Mouse (Mus musculus): Measurements from ENCODE around the gene Chd1l. TPM values are rescaled to one million over a fixed set of nuclear protein-coding genes. Genes with fewer than 3 reads are reported as not detected.

Chd1l gene
- polyA plus RNA-seq (2012; rRNA removed), result 3.9 and 5.0 TPM in 2 replicates

DNA sequence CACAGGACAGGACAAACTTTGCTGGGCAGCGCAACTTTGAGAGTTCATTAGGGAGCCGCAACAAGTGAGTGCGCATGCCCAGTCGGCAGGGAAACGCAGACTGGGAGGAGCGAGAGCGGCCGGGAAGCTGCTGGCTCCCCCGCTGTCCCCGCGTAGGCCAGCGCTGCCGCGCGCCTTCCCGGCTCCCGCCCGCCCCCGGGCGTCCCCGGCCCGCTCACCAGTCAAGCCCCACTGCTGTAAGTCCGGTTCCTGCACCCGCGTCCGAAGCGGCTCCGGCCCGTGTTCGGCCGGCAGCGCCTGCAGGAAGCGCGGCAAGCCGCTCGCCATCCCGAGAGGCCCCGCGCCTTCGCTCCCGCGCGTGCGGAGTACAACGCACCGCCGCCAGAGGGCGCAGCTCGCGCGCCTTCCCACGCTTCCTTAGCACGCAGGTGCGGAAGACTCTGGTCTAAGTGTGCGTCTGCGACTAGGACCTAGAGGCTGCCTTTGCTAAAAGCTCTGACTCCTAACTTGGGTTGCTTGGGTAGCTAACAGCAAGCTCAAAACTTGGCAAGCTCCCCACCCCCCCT is at the start of gene Chd1l:
TSS of gene Chd1l (minus strand) at position 359 of the 566 bp plus-strand sequence.
- Histone ChIP-seq H3K36me3 (ENCODE audit: control insufficient read depth, insufficient read depth, low read length) (no peaks in the 10 kb centered on the region), H3K27me3 (replicated peaks; ENCODE audit: control insufficient read depth, insufficient read depth, low read length) (no peaks in the 10 kb centered on the region), H3K4me3 (ENCODE audit: insufficient read depth, low read depth, low read length) (peak within 1 kb of the TSS; percentile 74), H3K27ac (ENCODE audit: insufficient read depth, low read depth, low read length) (peak within 1 kb of the TSS; percentile 73), H3K4me1 (ENCODE audit: control insufficient read depth, insufficient read depth, low read length) (no peaks in the 10 kb centered on the region; the same call in 1 of the 2 replicates)
- peak; percentile 94 for DNase-seq
- under 1% methylated on average over 56 of the region's 56 CpGs for WGBS
- peak; percentile 92 for TF ChIP-seq CTCF (conservative IDR thresholded peaks at IDR 0.05; ENCODE audit: insufficient read depth, insufficient read length, low read depth, low read length)
- TF ChIP-seq POLR2A (IDR thresholded peaks at IDR 0.05; ENCODE audit: low read depth, low read length), result no peak

DNA sequence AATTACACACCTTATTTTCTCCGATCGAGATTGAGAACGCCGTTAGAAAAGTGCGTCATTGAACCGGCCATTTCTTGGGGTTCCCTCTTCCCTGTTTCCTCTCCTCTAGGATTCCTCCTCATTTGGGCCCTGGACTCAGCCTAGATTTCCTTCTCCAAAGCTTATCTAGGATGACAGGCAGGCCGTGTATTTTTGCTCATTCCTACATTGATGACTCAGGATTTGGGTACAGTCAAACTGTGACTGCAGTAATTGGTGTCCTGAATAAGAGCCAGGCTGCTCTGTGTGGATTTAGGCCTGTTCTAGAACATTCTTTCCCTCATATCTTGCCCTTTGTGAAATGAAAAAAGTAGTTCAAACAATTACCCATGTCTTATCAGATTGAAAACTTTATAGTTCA is 49.7 kb upstream of the Chd1l start:
- WGBS, result 86% methylated on average over 7 of the region's 7 CpGs
- no peaks in the 10 kb centered on the region for H3K36me3 ChIP-seq (ENCODE audit: control insufficient read depth, insufficient read depth, low read length)
- H3K4me3 ChIP-seq (ENCODE audit: insufficient read depth, low read depth, low read length), result no peak overlapping the region
- H3K27me3 ChIP-seq (replicated peaks; ENCODE audit: control insufficient read depth, insufficient read depth, low read length), result no peaks in the 10 kb centered on the region
- TF ChIP-seq CTCF (conservative IDR thresholded peaks at IDR 0.05; ENCODE audit: insufficient read depth, insufficient read length, low read depth, low read length) (no peak), POLR2A (IDR thresholded peaks at IDR 0.05; ENCODE audit: low read depth, low read length) (no peak)
- peak; percentile 19 for DNase-seq
- H3K27ac ChIP-seq (ENCODE audit: insufficient read depth, low read depth, low read length), result no peak overlapping the region
- H3K4me1 ChIP-seq (ENCODE audit: control insufficient read depth, insufficient read depth, low read length), result no peaks in the 10 kb centered on the region; the same call in 1 of the 2 replicates

DNA sequence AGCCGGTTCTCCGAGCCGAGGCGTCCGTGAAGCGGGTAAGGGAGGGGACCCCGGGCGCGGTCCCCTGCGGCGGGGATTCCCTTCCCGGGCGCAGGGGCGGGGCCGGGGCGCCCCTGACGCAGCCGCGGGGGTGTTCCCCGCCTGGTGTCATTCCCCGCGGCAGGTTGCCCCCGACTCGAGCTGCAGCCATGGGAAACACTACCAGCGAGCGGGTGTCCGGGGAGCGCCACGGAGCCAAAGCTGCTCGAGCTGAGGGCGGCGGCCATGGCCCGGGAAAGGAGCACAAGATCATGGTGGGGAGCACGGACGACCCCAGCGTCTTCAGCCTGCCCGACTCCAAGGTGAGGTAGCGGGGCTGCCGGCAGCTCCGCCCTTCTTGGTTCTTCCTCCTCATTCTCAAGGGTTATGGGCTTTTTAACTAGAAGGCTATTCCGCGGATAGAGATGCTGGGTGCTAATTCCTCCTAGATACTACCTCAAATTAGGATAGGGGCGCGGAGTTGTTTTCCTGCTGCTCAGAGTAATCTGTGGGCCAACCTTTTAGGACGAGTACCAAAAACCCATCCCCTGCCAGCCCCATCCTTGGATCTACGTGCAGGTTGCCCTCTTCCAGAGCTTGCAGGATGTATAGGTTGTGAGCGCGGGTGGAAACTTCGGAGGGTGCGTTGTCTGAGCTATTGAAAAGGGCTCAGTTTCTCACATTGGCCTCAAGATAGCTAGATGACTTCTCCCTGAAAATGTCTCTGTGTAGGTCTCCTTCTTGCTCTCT is 48.6 kb upstream of the Chd1l start:
- no peak for DNase-seq
- Histone ChIP-seq H3K36me3 (ENCODE audit: control insufficient read depth, insufficient read depth, low read length) (no peaks in the 10 kb centered on the region), H3K4me1 (ENCODE audit: control insufficient read depth, insufficient read depth, low read length) (no peaks in the 10 kb centered on the region; the same call in 1 of the 2 replicates), H3K4me3 (ENCODE audit: insufficient read depth, low read depth, low read length) (peak overlapping the region; percentile 87), H3K27me3 (replicated peaks; ENCODE audit: control insufficient read depth, insufficient read depth, low read length) (no peaks in the 10 kb centered on the region), H3K27ac (ENCODE audit: insufficient read depth, low read depth, low read length) (no peak overlapping the region)
- under 1% methylated on average over 49 of the region's 50 CpGs for WGBS
- no peak for TF ChIP-seq POLR2A (IDR thresholded peaks at IDR 0.05; ENCODE audit: low read depth, low read length)
- no peak for TF ChIP-seq CTCF (conservative IDR thresholded peaks at IDR 0.05; ENCODE audit: insufficient read depth, insufficient read length, low read depth, low read length)

DNA sequence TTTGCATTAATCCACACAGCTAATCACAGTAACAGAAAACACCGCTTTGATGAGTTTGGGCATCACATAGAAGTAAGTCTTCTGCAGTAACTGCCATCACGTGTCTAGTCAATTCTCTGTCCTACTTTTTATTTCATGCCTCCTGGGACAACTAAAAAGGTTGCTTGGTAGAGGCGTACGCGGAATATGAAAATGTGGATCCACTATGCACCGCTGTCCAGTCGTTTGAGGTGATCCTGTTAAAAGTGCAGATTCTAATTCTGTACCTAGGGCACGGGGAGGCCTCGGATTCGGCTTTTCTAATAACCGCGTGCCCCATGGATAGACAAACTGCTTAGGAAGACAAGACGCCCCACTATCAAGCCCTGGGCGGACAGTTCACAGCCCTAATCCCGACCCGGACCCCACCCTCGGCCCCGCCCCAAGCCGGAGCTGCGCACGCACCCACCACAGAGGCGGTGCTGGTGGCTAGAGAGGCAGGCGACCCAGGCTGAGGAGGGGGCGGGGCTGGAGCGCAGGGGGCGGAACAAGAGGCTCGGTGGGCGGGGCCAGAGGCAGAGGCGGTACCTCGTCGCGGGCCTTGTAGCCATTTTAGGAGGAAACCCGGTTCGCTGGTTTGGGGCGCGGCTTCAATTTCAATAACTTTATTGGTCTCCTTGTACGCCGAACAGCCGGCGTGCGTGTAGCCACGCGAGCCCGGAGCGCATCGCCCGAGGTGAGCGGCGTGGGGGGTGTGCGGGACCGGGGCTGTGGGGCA is 47.8 kb upstream of the Chd1l start, which contains the start of gene Prkab2:
TSS of gene Prkab2 (plus strand) at position 539 of the 757 bp plus-strand sequence.
- peak within 1 kb of the TSS; percentile 87 for H3K4me3 ChIP-seq (ENCODE audit: insufficient read depth, low read depth, low read length)
- DNase-seq, result peak; percentile 100
- H3K4me1 ChIP-seq (ENCODE audit: control insufficient read depth, insufficient read depth, low read length), result no peaks in the 10 kb centered on the region; the same call in 1 of the 2 replicates
- no peaks in the 10 kb centered on the region for H3K36me3 ChIP-seq (ENCODE audit: control insufficient read depth, insufficient read depth, low read length)
- 1% methylated on average over 51 of the region's 51 CpGs for WGBS
- no peak for TF ChIP-seq CTCF (conservative IDR thresholded peaks at IDR 0.05; ENCODE audit: insufficient read depth, insufficient read length, low read depth, low read length)
- peak; percentile 28 for TF ChIP-seq POLR2A (IDR thresholded peaks at IDR 0.05; ENCODE audit: low read depth, low read length)
- H3K27ac ChIP-seq (ENCODE audit: insufficient read depth, low read depth, low read length), result 0 out of 2 replicates have a peak within 1 kb of the TSS, but pooled peaks have one; percentile 8
- no peaks in the 10 kb centered on the region for H3K27me3 ChIP-seq (replicated peaks; ENCODE audit: control insufficient read depth, insufficient read depth, low read length)

DNA sequence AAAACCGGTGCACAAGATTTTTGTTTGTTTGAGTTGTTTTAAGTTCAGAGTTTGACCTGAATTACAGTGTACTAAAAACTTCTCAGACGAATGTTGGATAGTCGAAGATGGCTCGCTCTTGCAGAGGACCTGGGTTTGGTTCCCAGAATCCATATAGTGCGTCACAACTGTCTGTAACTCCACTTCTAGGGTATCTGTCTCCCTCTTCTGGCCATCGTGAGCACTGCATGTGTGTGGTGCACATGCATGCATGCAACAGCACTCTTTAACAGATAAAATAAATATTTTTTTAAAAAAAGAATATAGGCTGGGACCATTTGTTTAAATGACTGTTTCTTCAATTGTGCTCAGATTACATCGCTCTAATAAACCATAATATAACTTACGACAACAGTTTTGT is 44.9 kb upstream of the Chd1l start:
- TF ChIP-seq CTCF (conservative IDR thresholded peaks at IDR 0.05; ENCODE audit: insufficient read depth, insufficient read length, low read depth, low read length) (peak; percentile 66), POLR2A (IDR thresholded peaks at IDR 0.05; ENCODE audit: low read depth, low read length) (no peak)
- peak; percentile 42 for DNase-seq
- Histone ChIP-seq H3K27me3 (replicated peaks; ENCODE audit: control insufficient read depth, insufficient read depth, low read length) (no peaks in the 10 kb centered on the region), H3K4me1 (ENCODE audit: control insufficient read depth, insufficient read depth, low read length) (no peaks in the 10 kb centered on the region; the same call in 1 of the 2 replicates), H3K36me3 (ENCODE audit: control insufficient read depth, insufficient read depth, low read length) (no peaks in the 10 kb centered on the region), H3K27ac (ENCODE audit: insufficient read depth, low read depth, low read length) (no peak overlapping the region), H3K4me3 (ENCODE audit: insufficient read depth, low read depth, low read length) (no peak overlapping the region)
- WGBS, result 87% methylated on average over 8 of the region's 8 CpGs

DNA sequence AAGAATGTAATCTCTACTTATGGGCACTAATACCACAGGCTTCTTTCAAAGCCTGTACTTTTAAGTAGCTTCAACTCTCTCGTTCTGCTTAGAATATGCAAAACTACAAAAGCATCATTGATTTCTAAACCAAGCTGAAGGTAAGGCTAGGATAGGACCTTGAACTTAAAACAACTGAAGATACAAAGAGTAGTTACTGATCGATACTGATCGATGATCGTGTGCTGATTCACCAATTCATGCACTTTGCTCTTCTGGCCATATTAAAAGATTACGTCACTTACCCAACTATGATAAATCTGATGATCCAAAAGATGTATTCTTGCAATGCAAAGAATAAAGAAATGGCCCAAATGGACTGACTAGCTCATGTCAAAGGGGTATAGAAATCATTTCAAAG is 43.8 kb upstream of the Chd1l start:
- Histone ChIP-seq H3K4me1 (ENCODE audit: control insufficient read depth, insufficient read depth, low read length) (no peaks in the 10 kb centered on the region; the same call in 1 of the 2 replicates), H3K36me3 (ENCODE audit: control insufficient read depth, insufficient read depth, low read length) (no peaks in the 10 kb centered on the region), H3K27ac (ENCODE audit: insufficient read depth, low read depth, low read length) (no peak overlapping the region), H3K27me3 (replicated peaks; ENCODE audit: control insufficient read depth, insufficient read depth, low read length) (no peaks in the 10 kb centered on the region), H3K4me3 (ENCODE audit: insufficient read depth, low read depth, low read length) (no peak overlapping the region)
- no peak for TF ChIP-seq POLR2A (IDR thresholded peaks at IDR 0.05; ENCODE audit: low read depth, low read length)
- TF ChIP-seq CTCF (conservative IDR thresholded peaks at IDR 0.05; ENCODE audit: insufficient read depth, insufficient read length, low read depth, low read length), result no peak
- 95% methylated on average over 5 of the region's 5 CpGs for WGBS
- no peak for DNase-seq

Measured in kidney, adult 2 months (tissue).